Mouse (Mus musculus) liver, adult 2 months (tissue): ENCODE results near the gene Bzw2.

ENCODE experiments used
- CTCF ChIP-seq: fragments of 200-500 bp; IDR thresholded peaks from 2 replicates; pipeline ENCODE4 v1.5.1; 2011; ENCODE audit warnings: low read depth, low read length, control low read depth
- POLR2A ChIP-seq: fragments of 200-500 bp; IDR thresholded peaks from 2 replicates; pipeline ENCODE4 v1.6.1; 2011; ENCODE audit warnings: low read length, control low read depth; ENCODE audit not compliant: insufficient read depth; ENCODE audit errors: extremely low read depth

GRCm38 (mm10) chr12:36157304-36157637, 609 bp downstream of the Bzw2 start:
- TF ChIP-seq CTCF (no peak), POLR2A (no peak)
